Mouse (Mus musculus) layer of hippocampus, postnatal 36 days (tissue): Measurements from ENCODE around the gene Dram1. TPM values are rescaled to one million over a fixed set of nuclear protein-coding genes. Genes with fewer than 3 reads are reported as not detected.
A peak's percentile ranks its signal among the peaks of the same experiment; 100 is the strongest.

Source experiments
- DNase-seq, 2 experiments: peaks; one replicate each; pipeline ENCODE4 v3.0.0; 2022
- total RNA-seq, 2 experiments: library from RNA; stranded (reverse); gene quantifications; 2 replicates each; pipeline ENCODE4 v1.2.3; 2021

Dram1 gene
- total RNA-seq, 2 experiments from 2014 or later, result 1.2 to 1.5 TPM

DNA sequence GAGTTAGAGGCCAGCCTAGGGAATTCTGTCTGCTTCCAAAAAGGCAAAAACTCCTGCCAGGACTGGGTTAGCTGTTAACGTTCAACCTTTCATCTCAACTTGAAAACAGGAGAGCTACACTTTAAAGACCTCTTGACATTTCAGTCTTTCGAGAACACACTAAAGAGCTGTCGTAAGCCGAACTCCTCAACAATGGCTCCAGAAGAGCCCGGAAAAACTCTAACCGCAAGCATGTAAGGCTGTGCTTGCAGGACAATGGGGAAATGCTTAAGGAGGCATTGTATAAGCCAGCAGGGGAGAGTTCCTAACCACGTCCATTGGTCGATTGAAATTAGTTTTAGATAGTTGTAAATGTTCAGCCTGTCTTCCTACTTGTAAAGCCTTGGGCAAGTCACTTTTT, 29.1 kb downstream of the Dram1 start:
- no peak for DNase-seq

DNA sequence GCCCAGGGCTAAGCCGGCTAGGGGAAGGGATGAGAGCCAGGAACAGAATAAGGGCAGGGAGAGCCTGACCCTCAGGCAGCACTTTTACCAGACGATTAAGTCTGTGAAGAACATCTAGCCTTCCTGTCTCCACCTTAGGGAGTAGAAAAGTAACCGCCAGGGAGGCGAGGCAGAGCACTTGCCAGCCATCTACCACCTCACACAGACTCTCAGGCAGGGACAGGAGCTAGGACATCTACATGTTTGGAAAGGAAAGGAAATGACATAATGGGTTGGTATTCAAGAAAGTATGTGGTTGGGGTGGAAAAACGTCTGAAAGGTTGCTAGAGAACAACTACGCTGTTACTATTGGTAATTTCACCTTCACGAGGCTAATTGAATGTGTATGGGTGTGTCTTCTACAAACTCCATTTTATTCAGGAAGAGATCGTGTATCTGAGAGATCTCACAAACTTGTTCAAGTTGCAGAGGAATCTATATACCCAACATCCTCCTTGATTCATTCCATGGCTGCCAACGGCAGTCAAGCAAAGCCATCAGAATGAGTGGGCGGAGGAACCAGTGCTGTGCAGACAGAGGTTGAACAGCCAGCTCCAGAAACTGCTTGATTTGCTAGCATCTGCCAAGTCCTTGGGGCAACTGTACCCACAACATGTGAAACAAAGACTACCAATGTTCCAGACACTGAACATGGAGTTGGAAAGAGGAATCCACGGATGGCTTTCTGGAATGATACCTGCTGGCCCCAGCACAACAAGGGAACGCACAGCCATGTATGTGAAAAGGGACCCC, 32.2 kb downstream of the Dram1 start:
- DNase-seq, result no peak

DNA sequence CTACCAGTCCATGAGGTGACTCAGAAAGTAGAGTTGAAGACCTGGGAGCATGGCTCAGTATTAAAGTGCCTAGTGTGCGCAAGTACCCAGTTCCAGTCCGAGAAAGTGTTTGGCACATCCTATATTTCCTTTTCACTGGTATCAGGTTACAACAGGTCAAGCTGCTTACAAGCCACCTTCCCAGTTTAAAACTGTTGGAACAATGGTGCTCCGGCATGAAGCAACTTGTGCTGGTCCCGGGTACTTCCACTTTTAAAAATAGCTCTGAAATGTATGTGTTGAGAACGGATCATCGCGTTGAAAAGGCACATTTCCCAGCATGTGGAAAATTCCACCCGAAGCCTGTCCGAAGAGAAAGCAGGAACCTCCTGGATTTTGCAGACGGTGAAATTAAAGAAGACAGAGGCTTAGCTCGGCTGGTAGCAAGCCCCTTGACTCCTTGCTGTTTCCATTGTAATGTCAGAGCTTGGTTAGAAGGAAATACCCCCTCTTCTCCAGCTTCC, 32.9 kb downstream of the Dram1 start:
- no peak for DNase-seq

DNA sequence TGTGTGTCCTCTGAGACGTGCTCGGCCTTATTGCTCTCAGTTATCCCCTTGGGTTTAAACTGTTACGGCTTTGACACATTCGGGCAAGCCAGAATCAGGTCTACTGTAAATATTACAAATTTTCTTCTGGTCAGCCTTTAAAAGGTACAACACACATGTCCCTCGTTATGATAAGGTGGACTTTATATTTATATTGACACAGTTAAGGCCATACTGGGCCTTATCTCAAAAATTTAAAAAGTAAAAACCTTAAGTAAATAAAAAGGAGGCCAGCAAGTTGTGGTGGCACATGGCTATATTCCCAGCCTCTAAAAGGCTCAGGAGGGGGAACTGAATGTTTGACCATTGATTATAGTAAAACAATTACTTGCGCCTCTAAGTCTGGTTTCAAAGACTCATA, 37.5 kb downstream of the Dram1 start:
- DNase-seq, result no peak

DNA sequence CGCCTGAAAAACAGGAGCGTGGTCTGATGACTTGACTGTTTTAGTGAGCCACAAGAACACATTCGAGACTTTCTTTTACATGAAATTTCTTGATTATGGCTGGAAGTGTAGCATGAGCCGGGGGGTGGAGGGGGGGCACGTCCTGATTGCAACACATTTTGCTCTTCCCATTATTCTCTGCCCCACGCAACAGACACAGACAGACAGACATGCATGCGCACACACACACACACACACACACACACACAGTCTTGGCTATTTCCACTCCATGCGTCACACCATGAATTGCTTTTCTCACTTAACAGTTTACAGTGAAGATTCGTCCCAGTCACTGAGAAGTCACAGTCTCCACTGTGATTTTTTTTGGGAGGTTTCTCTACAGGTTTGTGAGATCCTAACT, 38.2 kb downstream of the Dram1 start:
- no peak for DNase-seq

DNA sequence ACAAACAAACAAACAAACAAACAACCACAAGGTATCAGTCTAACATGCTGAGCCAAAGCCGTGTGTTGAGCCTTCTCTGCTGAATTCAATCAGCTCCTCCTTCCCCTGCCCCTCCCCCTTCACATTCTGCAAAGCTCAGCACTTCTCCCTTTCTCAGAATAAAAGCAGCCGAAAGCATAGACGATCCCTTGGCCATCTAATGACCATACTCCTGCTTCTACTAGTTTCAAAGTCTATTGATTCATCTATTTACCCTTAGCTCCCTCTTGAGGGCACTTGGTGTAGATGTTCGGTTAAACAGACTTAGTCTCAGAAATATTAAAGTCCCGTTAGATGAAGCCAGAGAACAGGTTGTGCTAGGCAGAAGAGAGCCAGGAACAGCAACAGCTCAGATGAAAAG, 48.2 kb downstream of the Dram1 start:
- DNase-seq, result no peak

DNA sequence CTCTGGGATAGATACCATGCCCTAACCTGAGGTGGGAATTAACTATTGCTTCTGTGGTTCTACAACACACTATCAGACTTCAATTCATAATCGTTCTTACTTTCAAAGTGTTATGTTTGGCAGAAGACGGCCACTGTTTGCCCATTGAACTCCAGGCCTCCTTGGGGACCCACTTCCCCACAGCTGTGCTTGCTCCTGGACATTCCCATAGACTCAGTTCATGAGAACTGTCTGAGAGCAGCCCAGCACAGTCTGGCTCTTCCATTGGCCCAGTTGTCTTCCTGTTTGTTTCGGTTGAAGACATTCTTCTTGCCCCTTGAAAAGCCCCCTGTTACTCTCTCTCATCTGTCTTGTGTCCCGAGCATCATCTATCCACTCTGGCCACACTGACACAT, 50.8 kb downstream of the Dram1 start:
- no peak for DNase-seq

DNA sequence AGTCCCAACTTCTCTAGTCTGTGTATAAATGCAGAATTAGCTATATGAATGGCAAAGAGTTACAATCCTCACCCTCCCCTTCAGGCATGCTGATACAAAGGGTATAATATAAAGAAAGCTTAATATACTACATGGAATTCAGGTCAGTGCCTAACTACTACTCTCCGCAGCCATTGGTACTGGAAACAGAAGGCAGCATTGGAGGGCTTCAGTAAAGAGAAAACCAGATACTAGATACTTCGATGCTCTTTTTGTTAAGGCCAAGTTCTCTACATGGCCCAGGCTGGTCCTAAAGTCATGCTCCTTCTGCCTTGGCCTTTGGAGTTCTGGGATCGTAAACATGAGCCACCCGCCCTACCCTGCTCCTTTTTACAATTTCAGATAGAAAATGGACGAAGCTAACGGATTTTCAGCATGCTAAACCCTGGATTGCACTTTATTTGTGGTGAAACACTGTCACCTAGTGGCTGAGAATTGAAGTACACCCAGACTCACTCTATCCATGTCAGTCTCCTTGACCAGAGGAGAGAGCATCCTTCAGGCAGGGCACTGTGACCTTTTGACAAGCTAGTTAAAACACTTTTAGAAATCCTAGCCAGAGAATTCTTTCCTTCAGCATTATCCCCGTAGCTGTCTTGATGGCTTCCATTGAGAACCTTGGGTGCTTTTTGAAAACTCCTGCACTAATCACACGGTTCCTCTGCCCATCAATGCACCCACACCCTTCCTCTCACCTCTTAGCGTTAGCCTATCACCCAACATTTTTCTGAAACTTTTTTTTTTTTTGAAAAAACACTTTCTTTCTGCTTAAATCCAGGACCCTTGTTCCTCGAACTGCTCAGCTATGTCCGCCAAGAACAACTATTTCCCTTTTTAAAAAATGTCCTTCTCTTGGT, 51.5 kb downstream of the Dram1 start:
- peak; percentile 45 to 79 for DNase-seq

DNA sequence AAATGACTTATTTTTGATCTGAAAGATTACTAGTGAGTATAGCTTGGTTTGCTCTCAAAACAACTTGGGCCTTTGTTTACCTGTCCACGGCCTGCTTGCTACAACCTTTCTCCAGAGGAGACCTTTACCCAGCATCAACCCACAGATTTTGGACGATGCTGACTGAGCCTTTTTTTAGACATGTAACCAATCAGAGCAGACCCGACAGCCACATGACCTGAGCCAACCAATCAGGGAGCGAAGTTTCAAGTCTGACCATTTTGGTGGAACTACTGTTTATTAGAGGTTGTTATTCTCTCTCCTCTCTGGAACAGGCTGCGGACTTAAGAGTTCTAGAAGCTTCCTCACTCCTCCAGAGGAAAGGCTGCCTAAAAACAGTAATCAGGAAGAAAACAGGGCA, 57.1 kb downstream of the Dram1 start:
- DNase-seq, result no peak

DNA sequence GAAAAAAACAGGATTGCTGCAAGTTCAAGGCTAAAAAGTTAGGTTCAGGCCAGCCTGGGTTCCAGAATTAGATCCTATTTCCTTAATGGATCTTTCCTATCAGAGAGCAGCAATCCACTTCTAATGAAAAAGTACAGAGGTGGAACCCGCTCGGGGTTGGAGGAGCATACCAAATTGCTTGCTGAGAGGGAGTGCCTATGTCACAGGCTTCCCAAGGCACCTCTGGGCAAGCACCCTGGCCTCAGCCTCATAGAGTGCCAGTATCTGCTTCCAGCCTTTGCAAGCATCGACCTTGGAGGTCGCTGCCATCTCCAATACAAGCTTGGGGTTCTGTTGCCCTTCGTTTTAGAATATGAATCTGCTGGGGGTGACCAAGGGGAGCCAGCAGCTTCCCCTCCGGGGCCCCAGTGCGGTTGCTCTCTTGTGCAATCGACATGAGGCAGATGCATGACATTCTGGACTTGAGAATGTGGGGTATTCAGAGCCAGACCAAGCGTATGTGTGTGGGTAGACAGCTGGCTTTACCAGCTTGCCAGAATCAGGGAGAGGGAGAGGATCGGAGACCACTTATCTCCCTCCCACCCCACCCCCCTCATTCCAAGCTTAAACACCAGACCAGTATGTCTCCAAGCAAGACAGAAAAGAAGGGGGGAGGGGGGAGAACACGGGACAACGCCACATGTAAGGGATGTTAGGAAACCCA, 58.0 kb downstream of the Dram1 start:
- DNase-seq, result no peak

DNA sequence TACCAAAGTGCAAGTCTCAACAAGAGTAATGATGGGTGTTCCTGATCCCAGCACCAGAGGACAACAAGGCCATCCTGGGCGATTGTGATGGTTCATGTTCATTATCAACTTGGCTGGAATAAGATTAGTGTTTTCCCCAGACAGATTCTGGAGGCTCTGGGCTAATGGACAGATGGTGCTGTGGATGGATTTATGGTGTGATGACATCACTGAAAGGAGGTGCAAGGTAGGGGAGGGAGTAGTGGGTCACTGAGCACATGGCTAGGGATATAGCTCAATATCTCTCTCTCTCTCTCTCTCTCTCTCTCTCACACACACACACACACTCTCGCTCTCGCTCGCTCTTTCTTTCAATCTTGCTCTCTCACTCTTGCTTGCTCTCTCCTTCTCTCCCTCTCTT, 60.7 kb downstream of the Dram1 start:
- no peak for DNase-seq

DNA sequence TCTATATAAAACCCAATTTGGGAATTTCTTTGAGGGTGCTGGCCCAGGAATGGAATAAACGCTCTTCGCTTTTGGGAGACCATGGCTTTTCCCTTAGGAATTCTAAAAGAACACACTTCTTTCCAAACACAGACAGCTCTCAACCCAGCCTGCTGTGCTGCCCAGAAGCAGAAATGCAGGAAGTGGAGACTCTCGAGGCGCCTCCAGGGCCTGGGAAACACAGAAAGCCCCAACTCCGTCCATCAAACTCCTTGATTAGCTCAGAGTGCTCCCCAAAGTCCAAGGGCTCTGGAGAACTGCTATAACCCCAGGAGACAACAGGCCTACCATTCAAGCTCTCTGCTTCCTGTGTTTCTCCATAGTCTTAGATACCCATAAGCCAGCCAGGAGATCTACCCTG, 61.7 kb downstream of the Dram1 start:
- no peak for DNase-seq

DNA sequence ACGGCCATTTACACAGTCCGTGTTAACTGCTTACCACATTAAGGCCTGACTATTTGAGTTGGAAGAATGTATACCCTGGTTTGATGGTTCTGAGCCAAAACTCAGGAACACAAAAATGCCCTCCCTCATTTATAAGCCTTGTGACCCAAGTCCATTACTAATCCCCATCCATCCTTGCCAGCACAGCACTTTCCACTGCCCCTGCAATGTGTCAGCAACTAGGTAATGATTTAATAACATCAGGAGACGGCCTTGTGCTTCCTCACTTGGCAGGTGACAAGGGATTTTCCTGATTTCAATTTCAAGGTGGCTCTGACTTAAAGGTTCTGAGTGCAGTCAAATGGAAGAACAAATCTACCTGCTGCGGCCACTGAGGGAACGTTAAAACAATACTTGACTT, 64.0 kb downstream of the Dram1 start:
- DNase-seq, result no peak

DNA sequence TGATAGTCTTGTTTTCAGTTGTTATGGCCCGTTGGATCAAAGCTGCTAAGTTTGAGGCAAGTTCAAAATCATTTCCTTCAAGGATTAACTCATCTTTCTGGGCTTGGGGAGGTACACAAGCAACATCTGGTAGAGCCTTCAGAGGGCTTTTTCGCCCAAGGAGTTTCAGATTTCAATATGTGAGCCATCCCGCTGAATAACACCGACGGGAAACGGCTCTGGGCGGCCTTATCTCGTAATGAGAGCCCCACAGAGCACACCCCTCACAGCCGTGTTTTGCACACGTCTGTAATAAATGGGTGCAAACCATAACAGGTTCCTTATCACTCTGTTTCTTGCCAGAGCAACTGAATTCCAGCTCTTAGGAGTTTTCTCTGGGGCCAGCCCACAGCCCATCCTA, 69.0 kb downstream of the Dram1 start:
- DNase-seq, result no peak

DNA sequence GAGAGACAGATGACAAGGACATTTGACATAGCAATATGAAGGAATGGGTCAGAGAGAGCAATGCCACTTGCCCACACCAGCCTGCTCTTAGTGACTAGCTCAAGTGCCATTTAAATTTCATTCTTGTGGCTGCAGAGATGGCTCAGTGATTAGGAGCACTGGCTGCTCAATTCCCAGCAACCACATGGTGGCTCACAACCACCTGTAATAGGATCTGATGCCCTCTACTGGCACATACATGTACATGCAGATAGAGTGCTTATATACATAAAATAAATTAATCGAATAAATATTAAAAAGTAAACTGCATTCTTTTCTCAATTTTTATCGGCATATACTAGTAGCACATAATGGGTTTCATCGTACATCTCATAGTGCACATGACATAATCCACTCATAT, 72.6 kb downstream of the Dram1 start:
- no peak for DNase-seq

DNA sequence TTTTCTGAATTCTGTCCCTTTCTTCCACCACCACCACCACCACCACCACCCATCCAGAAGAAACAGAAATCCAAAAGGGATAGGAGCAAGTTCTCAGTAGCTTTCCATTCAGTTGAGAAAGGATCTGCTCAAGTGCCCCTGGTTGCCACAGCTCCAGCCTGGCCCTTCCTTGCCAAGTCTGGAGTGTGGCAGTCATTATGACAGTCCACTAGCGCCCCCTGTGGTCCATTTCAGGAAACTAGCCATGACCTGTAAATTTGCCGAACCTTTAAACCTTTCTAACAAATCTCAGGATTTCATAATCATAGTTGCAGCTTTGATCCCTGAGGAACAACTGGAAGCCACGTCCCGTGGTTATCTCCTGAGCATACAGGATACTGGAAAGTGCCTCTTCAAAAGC, 74.6 kb downstream of the Dram1 start:
- peak; percentile 60 to 67 for DNase-seq

DNA sequence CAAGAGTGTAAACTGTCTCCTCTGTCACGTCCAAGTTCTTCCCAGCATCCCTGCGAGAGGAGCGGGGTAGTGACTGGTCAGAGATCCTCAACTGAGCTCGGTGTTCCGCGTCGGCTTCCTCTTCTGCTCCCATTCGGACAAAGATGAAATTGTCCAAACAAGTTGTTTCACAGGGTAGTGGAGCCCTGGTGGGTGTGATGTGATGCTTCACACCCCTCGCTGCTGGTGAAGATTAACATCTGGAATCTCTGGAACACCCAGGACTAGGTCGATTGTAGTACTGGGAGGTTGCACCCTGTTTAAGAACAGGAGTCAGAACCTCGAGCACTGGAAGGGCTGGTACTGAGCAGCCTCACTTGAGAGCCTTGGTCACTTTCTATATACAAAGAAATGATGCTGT, 75.8 kb downstream of the Dram1 start:
- no peak for DNase-seq

DNA sequence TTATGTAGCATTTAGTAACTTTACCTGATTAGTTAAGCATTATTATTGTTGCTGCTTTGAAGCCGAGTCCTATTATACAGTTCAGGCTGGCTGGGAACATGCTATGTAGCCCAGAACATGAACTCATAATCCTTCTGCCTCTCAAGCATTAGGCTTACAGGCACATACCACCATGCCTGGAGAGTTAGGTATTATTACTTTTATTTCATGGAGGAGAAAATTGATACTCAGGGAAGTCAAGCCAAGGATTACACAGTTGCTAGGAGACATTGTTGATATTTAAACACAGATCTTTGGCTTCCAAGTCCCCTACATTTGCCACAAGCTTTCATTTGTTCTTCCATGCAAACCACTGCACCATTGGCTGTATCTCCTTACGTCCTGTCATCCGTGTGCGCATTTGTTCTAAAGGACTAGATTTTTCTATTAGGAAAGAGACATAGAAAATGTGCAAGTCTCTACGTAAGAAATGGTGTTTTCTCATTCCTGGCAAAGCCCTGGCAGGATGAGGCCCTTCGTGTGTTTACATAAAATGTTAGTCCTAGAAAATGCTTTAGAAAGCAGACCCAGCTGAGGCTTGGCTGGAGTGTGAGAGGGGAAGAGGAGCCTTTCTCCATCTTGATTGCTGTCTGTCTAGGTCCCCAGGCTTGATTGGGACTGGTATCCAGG, 76.9 kb downstream of the Dram1 start:
- DNase-seq, result no peak

DNA sequence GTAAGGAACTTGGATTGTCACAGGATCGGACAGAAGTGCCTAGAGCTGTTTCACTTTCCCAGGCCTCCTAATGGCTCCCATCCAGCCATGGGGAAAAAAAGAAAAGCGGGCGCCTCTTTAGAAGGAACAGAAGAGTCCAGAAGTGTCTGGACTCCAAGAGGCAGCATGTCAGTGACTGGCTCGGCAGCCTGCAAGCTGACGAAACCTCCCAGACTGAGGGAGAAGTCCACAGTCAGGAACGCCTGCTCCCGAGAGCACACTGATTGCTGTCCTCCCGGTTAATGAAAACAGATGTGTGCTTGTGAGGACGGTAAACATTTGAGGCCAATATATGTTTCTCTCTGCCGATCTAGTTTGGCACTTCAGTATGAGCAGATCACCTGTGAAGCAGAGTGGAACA, 81.9 kb downstream of the Dram1 start:
- DNase-seq, result no peak

DNA sequence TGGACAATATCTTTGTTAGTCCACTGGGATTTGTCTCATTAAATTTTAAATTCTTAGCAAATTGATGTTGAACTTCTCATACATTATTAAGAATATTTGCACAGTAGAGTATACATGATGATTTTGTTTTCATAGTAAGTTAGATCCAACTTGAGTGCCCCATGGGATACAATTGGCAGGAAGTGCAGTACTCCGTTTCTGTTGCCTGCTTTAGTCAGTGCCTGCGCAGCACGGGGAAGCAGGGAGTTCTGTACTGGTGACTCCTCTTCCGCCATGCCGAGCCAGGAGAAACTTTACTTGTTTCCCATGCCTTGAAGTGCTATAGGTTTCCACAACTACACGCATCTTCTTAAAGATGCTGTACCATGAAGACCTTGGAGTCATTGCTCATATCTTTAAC, 83.8 kb downstream of the Dram1 start:
- no peak for DNase-seq

DNA sequence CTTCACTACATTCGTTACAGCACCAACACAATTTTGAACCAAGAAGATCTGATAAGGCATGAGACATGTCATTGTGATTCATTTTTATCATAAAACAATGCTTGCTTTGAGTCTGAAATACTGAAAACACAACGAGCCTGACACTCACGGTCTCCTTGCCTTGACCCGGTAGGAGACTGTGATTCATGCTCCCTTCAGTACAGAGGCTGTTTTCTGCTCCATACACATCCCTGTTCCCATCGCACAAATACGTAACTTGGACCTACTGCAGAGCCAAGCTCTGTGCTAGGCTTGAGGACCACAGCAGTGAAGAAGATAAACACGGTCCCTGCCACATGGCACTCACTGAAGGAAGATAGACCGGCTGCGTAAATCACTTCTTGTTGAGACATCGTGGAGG, 90.8 kb downstream of the Dram1 start:
- DNase-seq, result no peak

DNA sequence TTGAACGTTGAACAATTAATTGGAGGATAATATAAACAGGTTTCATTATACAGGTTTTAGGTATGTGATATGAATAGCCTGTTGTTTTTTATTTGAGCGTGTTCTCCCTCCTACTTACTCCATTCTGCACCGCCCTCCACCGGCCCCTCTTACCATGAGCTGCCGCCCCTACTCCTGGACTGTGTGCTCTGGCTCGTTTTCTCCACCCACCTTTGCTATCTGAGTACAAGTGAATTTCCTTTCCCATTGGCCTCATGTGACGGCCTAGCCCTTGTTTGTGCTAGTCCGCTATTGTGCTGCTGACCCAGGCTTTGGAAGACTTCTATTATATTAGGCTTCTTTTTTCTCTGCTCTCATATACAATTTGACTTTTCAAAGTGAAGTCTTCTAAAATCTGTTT, 91.6 kb downstream of the Dram1 start:
- DNase-seq, result no peak
